Mouse (Mus musculus) embryonic facial prominence, embryonic 12.5 days (tissue): ENCODE measurements around the gene Snx1. TPM values are rescaled to one million over a fixed set of nuclear protein-coding genes. Genes with fewer than 3 reads are reported as not detected.

ENCODE experiments used
- ATAC-seq: fragments of 200-750 bp; cut with Nextera tagmentation; 2 replicates; pipeline ENCODE4 v1.8.0; 2017; ENCODE audit not compliant: insufficient number of reproducible peaks, insufficient read depth, low FRiP score, low TSS enrichment
- H3K27ac ChIP-seq: fragments of 300-500 bp; sonication (generic); 2 replicates; pipeline ENCODE4 v1.5.1; 2016; ENCODE audit warnings: mild to moderate bottlenecking
- H3K27me3 ChIP-seq: fragments of 300-500 bp; sonication (generic); 2 replicates; pipeline ENCODE4 v1.6.1; 2016; ENCODE audit warnings: mild to moderate bottlenecking, moderate library complexity
- H3K36me3 ChIP-seq: fragments of 300-500 bp; sonication (generic); 2 replicates; pipeline ENCODE4 v1.6.1; 2016; ENCODE audit warnings: mild to moderate bottlenecking
- H3K4me1 ChIP-seq: fragments of 300-500 bp; sonication (generic); 2 replicates; pipeline ENCODE4 v1.6.1; 2016
- H3K4me2 ChIP-seq: fragments of 300-500 bp; sonication (generic); replicated peaks from 2 replicates; pipeline ENCODE4 v1.6.1; 2016; ENCODE audit warnings: mild to moderate bottlenecking, moderate library complexity
- H3K4me3 ChIP-seq: fragments of 300-500 bp; sonication (generic); 2 replicates; pipeline ENCODE4 v1.5.1; 2016; ENCODE audit warnings: mild to moderate bottlenecking
- H3K9ac ChIP-seq: fragments of 300-500 bp; sonication (generic); 2 replicates; pipeline ENCODE4 v1.6.1; 2016; ENCODE audit warnings: mild to moderate bottlenecking, moderate library complexity
- H3K9me3 ChIP-seq: fragments of 300-500 bp; sonication (generic); 2 replicates; pipeline ENCODE4 v1.6.1; 2016; ENCODE audit warnings: mild to moderate bottlenecking, moderate library complexity
- WGBS: fragments of 180-500 bp; shearing (Covaris S2); methylation state at CpG from one replicate; pipeline ENCODE4 v1.1.7; 2016; 5-methylcytosine and 5-hydroxymethylcytosine counted together
- polyA plus RNA-seq: library from polyadenylated mRNA; unstranded; fragments of >200 nt; fragmentation: Nextera tagmentation; extraction: Ambion mirVana; gene quantifications from 2 replicates; pipeline ENCODE4 v1.2.1, GENCODE M21; 2016

Snx1 gene
- polyA plus RNA-seq, 1 experiment from 2014 or later = 131 TPM

- Histone ChIP-seq H3K4me2 (no peak overlapping the region), H3K27ac (peak overlapping the region; percentile 32; the same call in 1 of the 2 replicates), H3K4me1 (peaks cover 9% of the 10 kb centered on the region), H3K9ac (no peak overlapping the region), H3K27me3 (no peaks in the 10 kb centered on the region), H3K36me3 (peaks cover 42% of the 10 kb centered on the region), H3K9me3 (no peaks in the 10 kb centered on the region), H3K4me3 (no peak overlapping the region)
- 40% methylated on average over 8 of the region's 8 CpGs for WGBS
- no peak for ATAC-seq
Observed at GRCm38 (mm10) chr9:66110611-66111379, 15.6 kb downstream of the Snx1 start.

DNA sequence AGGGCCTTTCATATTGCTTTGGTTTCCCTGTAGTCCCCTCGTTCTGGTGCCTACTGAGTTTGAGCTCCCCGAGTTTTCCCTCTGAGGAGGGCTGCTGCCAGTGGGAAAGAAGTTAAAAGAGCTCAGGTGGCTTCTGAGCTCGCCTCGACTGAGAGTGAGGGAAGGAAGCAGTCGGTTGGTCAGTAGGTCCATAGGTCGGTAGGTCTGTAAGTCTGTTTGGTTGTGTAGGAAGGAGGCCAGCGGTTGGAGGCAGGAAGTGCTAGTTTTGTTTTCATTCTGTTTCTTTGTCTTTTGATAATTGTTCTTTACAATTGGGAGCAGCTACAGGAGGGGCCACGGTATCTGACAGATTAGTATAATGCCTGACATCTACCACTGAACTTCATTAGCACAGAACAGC, 16.3 kb downstream of the Snx1 start:
- Histone ChIP-seq H3K9me3 (no peaks in the 10 kb centered on the region), H3K4me1 (peaks cover 9% of the 10 kb centered on the region), H3K27ac (peak overlapping the region; percentile 32; the same call in 1 of the 2 replicates), H3K9ac (no peak overlapping the region), H3K4me2 (no peak overlapping the region), H3K36me3 (peaks cover 44% of the 10 kb centered on the region), H3K4me3 (no peak overlapping the region), H3K27me3 (no peaks in the 10 kb centered on the region)
- no peak for ATAC-seq
- 40% methylated on average over 8 of the region's 8 CpGs for WGBS

DNA sequence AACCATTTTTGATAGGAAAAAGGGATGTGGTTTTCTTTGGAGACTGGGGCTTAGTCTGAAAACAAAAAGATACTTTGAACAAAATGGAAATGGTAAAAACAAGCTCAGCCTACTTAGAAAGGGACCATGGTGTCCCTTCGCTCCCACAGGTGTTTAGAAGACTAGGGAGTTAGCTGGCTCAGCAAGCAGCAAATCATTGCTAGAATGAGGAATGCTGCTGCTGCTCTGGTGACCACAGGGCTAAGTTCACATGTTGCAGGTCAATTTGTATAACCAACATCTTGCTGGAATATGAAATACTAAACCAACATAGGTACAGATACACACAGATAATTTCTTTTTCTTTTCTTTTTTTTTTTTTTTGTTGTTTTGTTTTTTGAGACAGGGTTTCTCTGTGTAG, 16.8 kb downstream of the Snx1 start:
- no peak overlapping the region for H3K9ac ChIP-seq
- no peaks in the 10 kb centered on the region for H3K27me3 ChIP-seq
- no peak overlapping the region for H3K4me2 ChIP-seq
- ATAC-seq = no peak
- peaks cover 9% of the 10 kb centered on the region for H3K4me1 ChIP-seq
- H3K36me3 ChIP-seq = peaks cover 48% of the 10 kb centered on the region
- H3K27ac ChIP-seq = no peak overlapping the region
- no peaks in the 10 kb centered on the region for H3K9me3 ChIP-seq
- no peak overlapping the region for H3K4me3 ChIP-seq
- 97% methylated on average over 1 of the region's 1 CpGs for WGBS

DNA sequence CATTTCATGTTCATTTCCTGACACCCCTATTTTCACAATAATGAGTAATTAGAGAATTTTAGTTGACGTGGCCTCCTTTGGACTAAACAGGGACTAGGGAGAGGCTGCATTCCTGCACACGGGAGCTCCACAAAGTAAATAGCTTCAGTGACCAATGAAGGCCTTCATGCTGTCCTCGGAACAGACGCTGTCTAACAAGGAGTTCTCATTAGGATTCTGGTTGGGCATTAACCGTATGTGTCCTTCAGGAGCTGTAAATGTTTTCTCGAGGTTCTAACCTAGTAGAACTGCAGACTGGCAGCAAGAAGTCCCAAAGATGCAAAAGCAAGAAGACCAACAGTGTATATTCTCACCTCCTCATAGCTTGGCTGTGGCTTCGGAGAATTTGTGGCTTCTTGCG, 21.2 kb downstream of the Snx1 start:
- peaks cover 68% of the 10 kb centered on the region for H3K36me3 ChIP-seq
- H3K27ac ChIP-seq = no peak overlapping the region
- no peak overlapping the region for H3K4me2 ChIP-seq
- H3K9ac ChIP-seq = no peak overlapping the region
- 88% methylated on average over 8 of the region's 8 CpGs for WGBS
- no peaks in the 10 kb centered on the region for H3K9me3 ChIP-seq
- peaks cover 2% of the 10 kb centered on the region; the same call in 1 of the 2 replicates for H3K4me1 ChIP-seq
- H3K4me3 ChIP-seq = no peak overlapping the region
- no peaks in the 10 kb centered on the region for H3K27me3 ChIP-seq
- no peak for ATAC-seq

DNA sequence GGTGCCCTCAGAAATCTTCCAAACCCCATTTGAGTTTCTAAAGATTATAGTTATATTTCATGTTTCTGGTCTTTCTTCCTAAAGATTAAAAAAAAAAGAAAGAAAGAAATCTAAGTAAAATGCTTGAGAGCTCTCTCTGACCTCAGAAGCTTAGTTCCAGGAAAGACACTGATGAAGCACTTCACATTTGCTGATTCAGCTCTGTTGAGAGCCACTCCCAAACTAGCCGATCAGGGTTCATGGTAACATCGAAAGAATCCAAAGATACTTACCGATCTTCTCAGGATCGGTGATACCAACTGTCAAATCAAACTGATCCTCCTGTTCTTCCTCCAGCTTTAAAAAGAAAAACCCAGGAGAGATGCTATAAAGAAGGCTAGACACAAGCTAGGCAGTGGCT, 21.8 kb downstream of the Snx1 start:
- no peak overlapping the region for H3K9ac ChIP-seq
- H3K9me3 ChIP-seq = no peaks in the 10 kb centered on the region
- 96% methylated on average over 4 of the region's 4 CpGs for WGBS
- H3K36me3 ChIP-seq = peaks cover 72% of the 10 kb centered on the region
- no peak overlapping the region for H3K4me3 ChIP-seq
- H3K27me3 ChIP-seq = no peaks in the 10 kb centered on the region
- ATAC-seq = no peak
- H3K27ac ChIP-seq = no peak overlapping the region
- H3K4me1 ChIP-seq = no peaks in the 10 kb centered on the region
- no peak overlapping the region for H3K4me2 ChIP-seq

GRCm38 (mm10) chr9:66102668-66103067, 23.7 kb downstream of the Snx1 start:
- Histone ChIP-seq H3K4me2 (no peak overlapping the region), H3K9ac (no peak overlapping the region), H3K4me3 (no peak overlapping the region), H3K27ac (no peak overlapping the region), H3K36me3 (peaks cover 65% of the 10 kb centered on the region), H3K27me3 (no peaks in the 10 kb centered on the region), H3K4me1 (no peaks in the 10 kb centered on the region), H3K9me3 (no peaks in the 10 kb centered on the region)
- WGBS = 70% methylated on average over 6 of the region's 6 CpGs
- ATAC-seq = no peak

DNA sequence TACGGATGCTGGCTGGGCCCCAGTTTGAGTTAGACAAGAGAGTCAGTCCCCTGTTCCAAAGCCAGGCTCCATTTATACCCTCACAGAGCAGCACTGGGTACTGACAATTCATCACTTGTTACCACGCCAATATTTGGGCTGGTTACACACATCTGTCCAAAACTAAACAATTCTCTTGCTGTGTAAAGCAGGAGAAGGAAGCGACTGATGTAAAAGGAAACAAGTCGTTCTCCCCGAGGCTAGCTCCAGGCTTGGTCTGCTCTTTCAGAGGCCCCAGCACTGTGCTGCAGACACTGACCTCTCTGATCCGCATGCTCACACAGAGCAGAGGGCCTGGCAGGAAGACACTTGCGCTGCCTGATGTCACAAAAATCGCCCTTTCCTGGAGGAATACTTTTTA, 24.8 kb downstream of the Snx1 start:
- Histone ChIP-seq H3K27me3 (no peaks in the 10 kb centered on the region), H3K4me1 (no peaks in the 10 kb centered on the region), H3K27ac (no peak overlapping the region), H3K4me2 (no peak overlapping the region), H3K9ac (no peak overlapping the region), H3K9me3 (no peaks in the 10 kb centered on the region), H3K36me3 (peaks cover 66% of the 10 kb centered on the region), H3K4me3 (no peak overlapping the region)
- ATAC-seq = no peak
- 39% methylated on average over 8 of the region's 8 CpGs for WGBS

- 50% methylated on average over 2 of the region's 2 CpGs for WGBS
- no peak for ATAC-seq
- Histone ChIP-seq H3K4me2 (no peak overlapping the region), H3K4me3 (no peak overlapping the region), H3K27ac (peak overlapping the region; percentile 54; the same call in 1 of the 2 replicates), H3K9me3 (no peaks in the 10 kb centered on the region), H3K9ac (no peak overlapping the region), H3K36me3 (peaks cover 89% of the 10 kb centered on the region), H3K27me3 (no peaks in the 10 kb centered on the region), H3K4me1 (peaks cover 11% of the 10 kb centered on the region; the same call in 1 of the 2 replicates)
Observed at GRCm38 (mm10) chr9:66092664-66093063, 33.7 kb downstream of the Snx1 start.

GRCm38 (mm10) chr9:66091327-66092231, 34.8 kb downstream of the Snx1 start:
- Histone ChIP-seq H3K9ac (no peak overlapping the region), H3K27me3 (no peaks in the 10 kb centered on the region), H3K4me3 (no peak overlapping the region), H3K4me1 (peaks cover 11% of the 10 kb centered on the region; the same call in 1 of the 2 replicates), H3K36me3 (peaks cover 86% of the 10 kb centered on the region), H3K9me3 (no peaks in the 10 kb centered on the region), H3K4me2 (no peak overlapping the region), H3K27ac (peak overlapping the region; percentile 54)
- WGBS = 63% methylated on average over 6 of the region's 6 CpGs
- ATAC-seq = no peak

GRCm38 (mm10) chr9:66090593-66091244, 35.7 kb downstream of the Snx1 start:
- 0 out of 2 replicates have a peak overlapping the region, but pooled peaks have one; percentile 4 for H3K27ac ChIP-seq
- H3K4me1 ChIP-seq = peaks cover 11% of the 10 kb centered on the region; the same call in 1 of the 2 replicates
- ATAC-seq = no peak
- no peaks in the 10 kb centered on the region for H3K27me3 ChIP-seq
- WGBS = 89% methylated on average over 13 of the region's 13 CpGs
- H3K36me3 ChIP-seq = peaks cover 81% of the 10 kb centered on the region
- no peak overlapping the region for H3K4me2 ChIP-seq
- H3K9ac ChIP-seq = no peak overlapping the region
- no peaks in the 10 kb centered on the region for H3K9me3 ChIP-seq
- H3K4me3 ChIP-seq = no peak overlapping the region

DNA sequence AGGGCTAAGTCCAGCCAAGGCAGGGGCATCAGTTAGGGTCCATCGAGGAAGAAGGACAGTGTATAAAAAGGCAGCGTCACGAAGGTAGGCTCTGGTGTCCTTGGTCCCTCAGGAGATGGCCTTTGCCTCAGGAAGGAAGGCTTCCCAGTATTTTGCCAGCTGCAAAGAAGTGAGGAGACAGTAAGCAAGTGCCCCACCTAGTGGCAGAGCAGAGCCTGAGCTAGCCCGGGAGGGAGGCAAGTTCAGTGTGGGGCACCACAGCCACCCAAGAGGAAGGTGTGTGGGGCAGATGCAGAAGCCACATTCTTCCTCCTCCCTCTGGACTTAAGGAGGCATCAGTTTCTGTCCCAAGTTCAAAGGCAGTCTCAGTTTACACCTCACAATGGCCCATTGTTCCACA, 38.0 kb downstream of the Snx1 start:
- no peak overlapping the region for H3K4me3 ChIP-seq
- WGBS = 30% methylated on average over 4 of the region's 4 CpGs
- H3K36me3 ChIP-seq = peaks cover 60% of the 10 kb centered on the region
- no peak overlapping the region; the same call in 1 of the 2 replicates for H3K27ac ChIP-seq
- H3K9ac ChIP-seq = no peak overlapping the region
- H3K27me3 ChIP-seq = no peaks in the 10 kb centered on the region
- no peak overlapping the region for H3K4me2 ChIP-seq
- H3K9me3 ChIP-seq = no peaks in the 10 kb centered on the region
- H3K4me1 ChIP-seq = peaks cover 11% of the 10 kb centered on the region; the same call in 1 of the 2 replicates
- no peak for ATAC-seq
